Mouse (Mus musculus): Measurements from ENCODE around the gene Kbtbd12. TPM values are rescaled to one million over a fixed set of nuclear protein-coding genes. Genes with fewer than 3 reads are reported as not detected.

Kbtbd12 gene
- total RNA-seq, 4 experiments from 2014 or later: 0.39 to 1.7 (median 0.93) TPM

DNA sequence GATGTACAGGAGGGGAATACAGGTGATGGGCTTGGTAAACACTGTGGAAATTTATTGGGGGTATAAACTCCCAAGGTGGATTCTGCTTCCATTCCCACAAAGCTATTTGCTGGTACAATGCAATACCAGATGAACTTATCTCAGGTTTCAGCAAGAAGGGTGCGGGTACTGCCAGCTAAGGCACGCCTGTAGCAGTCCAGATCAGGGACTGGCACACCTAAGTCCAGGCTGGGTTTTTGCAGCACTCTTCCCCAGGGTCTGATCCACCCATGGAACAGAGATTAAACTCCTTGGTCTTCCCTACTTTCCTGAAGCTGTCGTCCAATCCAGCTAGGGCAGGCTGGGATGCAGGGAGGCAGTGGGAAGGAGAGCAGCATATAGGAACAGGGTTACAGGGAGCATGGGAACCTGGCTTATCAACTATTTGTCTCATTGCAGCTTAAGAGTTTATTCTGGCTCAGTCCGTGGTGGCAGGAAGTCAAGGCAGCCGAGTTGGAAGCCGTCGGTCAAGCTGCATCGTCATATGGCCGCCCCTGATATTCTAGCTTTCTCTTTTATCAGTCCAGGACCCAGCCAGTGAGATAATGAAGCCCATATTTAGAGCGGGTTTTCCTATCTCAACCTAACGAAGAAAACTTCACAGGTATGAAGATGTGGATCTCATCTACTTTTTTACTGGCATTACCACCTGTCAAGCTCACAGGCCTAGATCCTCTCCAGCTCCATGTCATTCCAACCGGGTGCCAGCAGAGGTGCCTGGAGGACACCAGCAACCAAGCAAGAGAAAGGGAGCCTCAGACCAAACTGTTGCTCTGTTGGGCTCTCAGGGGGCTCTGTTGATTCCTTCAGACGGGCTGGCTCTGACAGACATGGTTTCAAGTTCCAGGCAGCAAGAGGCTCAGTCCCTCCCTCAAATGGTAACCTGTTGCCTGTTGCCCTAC is 135.4 kb downstream of the Kbtbd12 start:
- DNase-seq (ENCODE audit: low spot score in 2 of 2): no peak

DNA sequence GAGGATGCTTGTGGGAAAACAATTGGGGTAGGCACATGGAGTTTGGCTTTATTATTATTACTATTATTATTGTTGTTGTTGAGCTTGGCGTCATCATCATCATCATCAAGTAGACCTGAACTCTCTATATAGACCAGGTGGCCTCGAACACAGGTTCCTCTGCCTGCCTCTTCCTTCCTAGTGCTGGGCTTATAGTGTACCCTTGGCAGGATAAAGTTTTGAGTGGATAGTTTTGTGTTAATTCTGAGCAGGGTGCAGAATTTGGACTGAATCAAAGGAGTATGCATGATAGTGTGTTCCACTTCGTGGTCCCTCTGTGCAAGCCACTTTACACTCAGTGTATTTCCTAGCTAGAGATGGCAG is 137.4 kb downstream of the Kbtbd12 start:
- DNase-seq (ENCODE audit: low spot score in 2 of 2): no peak

DNA sequence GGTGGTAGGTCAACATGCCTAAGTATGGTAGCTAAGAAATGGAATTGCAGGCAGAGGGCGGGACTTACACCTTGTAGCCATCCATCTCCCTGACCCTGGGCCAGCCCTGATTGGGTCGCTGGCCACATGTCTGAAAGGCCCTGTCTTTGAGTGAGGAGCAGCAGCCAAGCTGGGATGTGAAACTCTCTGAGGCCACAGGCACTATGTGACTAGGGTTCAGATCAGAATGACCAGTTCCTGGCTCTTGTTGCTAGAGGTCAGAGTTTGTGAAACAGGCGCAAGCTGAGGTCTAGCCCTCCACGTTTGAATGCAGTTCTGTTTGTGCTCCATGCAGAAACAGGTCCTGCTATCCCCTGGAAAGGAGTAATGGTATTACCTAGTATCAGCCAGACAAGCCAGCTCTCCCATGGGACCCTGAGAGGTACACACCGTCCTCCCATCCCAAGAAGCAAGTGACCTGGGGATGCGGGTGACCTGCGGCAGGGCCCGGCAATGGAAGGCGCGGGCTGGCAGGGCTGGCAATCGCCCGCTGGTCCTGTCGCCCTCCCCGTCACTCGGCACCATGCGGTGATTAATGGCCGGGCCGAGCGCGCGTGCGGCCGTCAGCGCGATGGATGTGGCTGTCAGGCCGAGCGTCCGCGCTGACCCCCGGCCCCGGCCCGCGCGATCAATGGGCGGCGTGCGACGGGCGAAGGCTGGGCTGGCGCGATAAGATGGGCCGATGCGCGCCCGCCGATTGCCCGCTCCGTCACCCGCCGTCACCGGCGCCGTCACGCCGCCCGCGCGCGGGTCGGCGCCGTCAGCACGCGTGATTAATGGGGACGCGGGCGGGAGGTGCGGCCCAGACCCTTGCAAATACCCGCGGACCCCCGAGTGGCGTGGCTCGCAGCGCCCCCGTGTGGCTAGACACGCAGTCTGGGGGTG is 138.0 kb downstream of the Kbtbd12 start:
- DNase-seq (ENCODE audit: low spot score in 2 of 2): peak in 1 of 2 experiments; percentile 56

Other genes starting within 250 kb of the Kbtbd12 start
- 10 to 100 TPM; 19.5 to 24.6 (median 23.4) TPM for gene Eefsec, start 191.4 kb downstream of the Kbtbd12 start, total RNA-seq (2022)
- gene Ruvbl1, start 172.5 kb downstream of the Kbtbd12 start, total RNA-seq (2022): 10 to 100 TPM; 36.1 to 41.9 (median 40.9) TPM
- 10 to 100 TPM; 67.9 to 83.1 (median 72.2) TPM for gene Sec61a1, start 119.0 kb downstream of the Kbtbd12 start, total RNA-seq (2022)
- 100 to 1,000 TPM; 167 to 184 (median 176) TPM for gene Mgll, start 86.5 kb upstream of the Kbtbd12 start, total RNA-seq (2022)
- 10 to 100 TPM; 38.1 to 45.4 (median 43.1) TPM for gene Abtb1, start 204.0 kb upstream of the Kbtbd12 start, total RNA-seq (2022)
- gene Podxl2, start 237.1 kb upstream of the Kbtbd12 start, total RNA-seq (2022): 100 to 1,000 TPM; 190 to 207 (median 195) TPM